Mouse (Mus musculus): ENCODE results near the gene Ppfia2. TPM values are rescaled to one million over a fixed set of nuclear protein-coding genes. Genes with fewer than 3 reads are reported as not detected.

Gene Ppfia2
- total and polyA plus RNA-seq, 3 experiments = 0.12 to 0.55 (median 0.26) TPM

- Histone ChIP-seq H3K27ac (no peak overlapping the region), H3K79me2 (replicated peaks; ENCODE audit: control insufficient read depth, insufficient read depth, low read length) (no peaks in the 10 kb centered on the region), H3K27me3 (ENCODE audit: control insufficient read depth, insufficient read depth, low read length) (no peaks in the 10 kb centered on the region), H3K4me1 (ENCODE audit: control insufficient read depth, insufficient read depth, low read length) (no peaks in the 10 kb centered on the region), H3K4me3 (no peak overlapping the region), H3K9ac (ENCODE audit: low read depth, low read length) (no peak overlapping the region), H3K36me3 (ENCODE audit: control insufficient read depth, insufficient read depth, low read length) (no peaks in the 10 kb centered on the region)
- intact Hi-C loops (cut with DNase I) = no loop called here
- 61% methylated on average over 7 of the region's 7 CpGs for WGBS
- no peak for DNase-seq
- TF ChIP-seq CTCF (IDR thresholded peaks at IDR 0.05) = no peak
- no peak for TF ChIP-seq POLR2A (IDR thresholded peaks at IDR 0.05; ENCODE audit: insufficient read depth, low read depth, low read length)
- no peak for TF ChIP-seq EP300 (IDR thresholded peaks at IDR 0.05; ENCODE audit: insufficient read depth, low read depth, low read length)
Measured at GRCm38 (mm10) chr10:106763785-106764184, 293.6 kb downstream of the Ppfia2 start.

GRCm38 (mm10) chr10:106775571-106775970, 305.4 kb downstream of the Ppfia2 start:
- Histone ChIP-seq H3K27ac (no peak overlapping the region), H3K27me3 (ENCODE audit: control insufficient read depth, insufficient read depth, low read length) (no peaks in the 10 kb centered on the region), H3K79me2 (replicated peaks; ENCODE audit: control insufficient read depth, insufficient read depth, low read length) (no peaks in the 10 kb centered on the region), H3K36me3 (ENCODE audit: control insufficient read depth, insufficient read depth, low read length) (no peaks in the 10 kb centered on the region), H3K4me3 (no peak overlapping the region), H3K9ac (ENCODE audit: low read depth, low read length) (no peak overlapping the region), H3K4me1 (ENCODE audit: control insufficient read depth, insufficient read depth, low read length) (no peaks in the 10 kb centered on the region)
- no peak for DNase-seq
- 57% methylated on average over 1 of the region's 1 CpGs for WGBS
- TF ChIP-seq CTCF (IDR thresholded peaks at IDR 0.05) (no peak), EP300 (IDR thresholded peaks at IDR 0.05; ENCODE audit: insufficient read depth, low read depth, low read length) (no peak), POLR2A (IDR thresholded peaks at IDR 0.05; ENCODE audit: insufficient read depth, low read depth, low read length) (no peak)
- intact Hi-C loops (cut with DNase I) = no loop called here

GRCm38 (mm10) chr10:106815447-106815846, 345.3 kb downstream of the Ppfia2 start:
- H3K36me3 ChIP-seq (ENCODE audit: control insufficient read depth, insufficient read depth, low read length) = no peaks in the 10 kb centered on the region
- DNase-seq = no peak
- H3K4me1 ChIP-seq (ENCODE audit: control insufficient read depth, insufficient read depth, low read length) = no peaks in the 10 kb centered on the region
- no peaks in the 10 kb centered on the region for H3K79me2 ChIP-seq (replicated peaks; ENCODE audit: control insufficient read depth, insufficient read depth, low read length)
- no peak overlapping the region for H3K9ac ChIP-seq (ENCODE audit: low read depth, low read length)
- no peak overlapping the region for H3K27ac ChIP-seq
- no peak for TF ChIP-seq EP300 (IDR thresholded peaks at IDR 0.05; ENCODE audit: insufficient read depth, low read depth, low read length)
- no peak for TF ChIP-seq CTCF (IDR thresholded peaks at IDR 0.05)
- no peak for TF ChIP-seq POLR2A (IDR thresholded peaks at IDR 0.05; ENCODE audit: insufficient read depth, low read depth, low read length)
- intact Hi-C loops (cut with DNase I) = no loop called here
- no peaks in the 10 kb centered on the region for H3K27me3 ChIP-seq (ENCODE audit: control insufficient read depth, insufficient read depth, low read length)
- WGBS = 65% methylated on average over 2 of the region's 2 CpGs
- no peak overlapping the region for H3K4me3 ChIP-seq

- intact Hi-C loops (cut with DNase I) = no loop called here
- H3K4me1 ChIP-seq (ENCODE audit: control insufficient read depth, insufficient read depth, low read length) = no peaks in the 10 kb centered on the region
Measured at GRCm38 (mm10) chr10:106818381-106818780, 348.2 kb downstream of the Ppfia2 start.

GRCm38 (mm10) chr10:106824215-106824614, 354.1 kb downstream of the Ppfia2 start:
- Histone ChIP-seq H3K9ac (ENCODE audit: low read depth, low read length) (no peak overlapping the region), H3K27ac (no peak overlapping the region), H3K27me3 (ENCODE audit: control insufficient read depth, insufficient read depth, low read length) (no peaks in the 10 kb centered on the region), H3K79me2 (replicated peaks; ENCODE audit: control insufficient read depth, insufficient read depth, low read length) (no peaks in the 10 kb centered on the region), H3K36me3 (ENCODE audit: control insufficient read depth, insufficient read depth, low read length) (no peaks in the 10 kb centered on the region), H3K4me3 (no peak overlapping the region), H3K4me1 (ENCODE audit: control insufficient read depth, insufficient read depth, low read length) (no peaks in the 10 kb centered on the region)
- no peak for TF ChIP-seq POLR2A (IDR thresholded peaks at IDR 0.05; ENCODE audit: insufficient read depth, low read depth, low read length)
- TF ChIP-seq CTCF (IDR thresholded peaks at IDR 0.05) = no peak
- TF ChIP-seq EP300 (IDR thresholded peaks at IDR 0.05; ENCODE audit: insufficient read depth, low read depth, low read length) = no peak
- WGBS = 90% methylated on average over 1 of the region's 1 CpGs
- intact Hi-C loops (cut with DNase I) = no loop called here
- no peak for DNase-seq

More at GRCm38 (mm10) chr10:106818381-106818780, 348.2 kb downstream of the Ppfia2 start:
- no peaks in the 10 kb centered on the region for H3K27me3 ChIP-seq (ENCODE audit: control insufficient read depth, insufficient read depth, low read length)
- H3K9ac ChIP-seq (ENCODE audit: low read depth, low read length) = no peak overlapping the region
- H3K27ac ChIP-seq = no peak overlapping the region
- TF ChIP-seq POLR2A (IDR thresholded peaks at IDR 0.05; ENCODE audit: insufficient read depth, low read depth, low read length) = no peak
- no peak for TF ChIP-seq CTCF (IDR thresholded peaks at IDR 0.05)
- no peak for TF ChIP-seq EP300 (IDR thresholded peaks at IDR 0.05; ENCODE audit: insufficient read depth, low read depth, low read length)
- H3K4me3 ChIP-seq = no peak overlapping the region
- 74% methylated on average over 4 of the region's 4 CpGs for WGBS
- DNase-seq = no peak
- H3K79me2 ChIP-seq (replicated peaks; ENCODE audit: control insufficient read depth, insufficient read depth, low read length) = no peaks in the 10 kb centered on the region
- H3K36me3 ChIP-seq (ENCODE audit: control insufficient read depth, insufficient read depth, low read length) = no peaks in the 10 kb centered on the region

GRCm38 (mm10) chr10:106838476-106838875, 368.3 kb downstream of the Ppfia2 start:
- no peak for DNase-seq
- 62% methylated on average over 1 of the region's 1 CpGs for WGBS
- no peak overlapping the region for H3K27ac ChIP-seq
- no peak overlapping the region for H3K9ac ChIP-seq (ENCODE audit: low read depth, low read length)
- no peaks in the 10 kb centered on the region for H3K79me2 ChIP-seq (replicated peaks; ENCODE audit: control insufficient read depth, insufficient read depth, low read length)
- no peaks in the 10 kb centered on the region for H3K36me3 ChIP-seq (ENCODE audit: control insufficient read depth, insufficient read depth, low read length)
- no peak for TF ChIP-seq POLR2A (IDR thresholded peaks at IDR 0.05; ENCODE audit: insufficient read depth, low read depth, low read length)
- no peak for TF ChIP-seq EP300 (IDR thresholded peaks at IDR 0.05; ENCODE audit: insufficient read depth, low read depth, low read length)
- TF ChIP-seq CTCF (IDR thresholded peaks at IDR 0.05) = no peak
- no peak overlapping the region for H3K4me3 ChIP-seq
- H3K4me1 ChIP-seq (ENCODE audit: control insufficient read depth, insufficient read depth, low read length) = no peaks in the 10 kb centered on the region
- intact Hi-C loops (cut with DNase I) = no loop called here
- H3K27me3 ChIP-seq (ENCODE audit: control insufficient read depth, insufficient read depth, low read length) = no peaks in the 10 kb centered on the region

Data from heart, adult 2 months (tissue).